ENCODE assay signal across 23 mouse cellular contexts in the genomic region with DNA sequence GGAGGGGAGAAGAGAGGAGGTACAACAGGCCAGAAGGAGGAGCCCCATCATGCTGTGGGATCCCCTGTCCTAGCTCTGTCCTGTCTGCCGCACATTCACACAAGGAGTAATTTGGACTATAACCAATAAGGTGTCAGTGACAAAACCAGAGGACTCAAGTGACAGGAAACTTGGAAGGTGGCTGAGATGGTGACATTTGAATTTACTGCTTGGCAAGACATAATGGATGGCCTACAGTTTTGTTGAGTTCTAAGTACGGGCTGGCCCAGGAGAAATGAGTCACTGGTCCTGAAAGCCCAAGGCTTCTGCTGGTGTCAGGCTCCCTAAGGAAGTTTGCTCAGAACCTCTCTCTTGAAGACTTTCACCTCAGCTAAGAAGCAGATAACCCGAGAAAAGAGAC.
A peak's percentile ranks its signal among the peaks of the same experiment; 100 is the strongest.
DNase-seq lines count a peak whose midpoint lies in the region; ATAC-seq and TF ChIP-seq lines count a peak whose summit lies in the region.
"Had no signal": no experiment of that assay in that cellular context is flagged by ENCODE, and none has a peak within 500 bp of the region (broad histone marks: within the 10 kb centered on the region; RNA-seq: fewer than 3 reads in every experiment).

No protein-coding gene starts in this region.

- H3K4me3 ChIP-seq in heart, adult 2 months, result no peak overlapping the region
- no peak overlapping the region for H3K4me3 ChIP-seq in neural tube, embryonic 14.5 days (ENCODE audit: low read depth, low read length)
- H3K4me3 ChIP-seq: hindbrain, embryonic 10.5 days; limb, embryonic 15.5 days; midbrain, embryonic 13.5 days; myocyte had no signal

- no peaks in the 10 kb centered on the region; the same call in 1 of the 2 replicates for H3K79me2 ChIP-seq in heart, adult 2 months (replicated peaks; ENCODE audit: control insufficient read depth, insufficient read depth, low read length)

- TF ChIP-seq EP300 in heart, adult 2 months (IDR thresholded peaks at IDR 0.05; ENCODE audit: insufficient read depth, low read depth, low read length), result no peak

- 0 out of 2 replicates have a peak overlapping the region, but pooled peaks have one; percentile 23 for H3K27ac ChIP-seq in heart, adult 2 months
- H3K27ac ChIP-seq in neural tube, embryonic 14.5 days (ENCODE audit: low read depth, low read length), result 0 out of 2 replicates have a peak overlapping the region, but pooled peaks have one; percentile 10
- H3K27ac ChIP-seq: hindbrain, embryonic 10.5 days; limb, embryonic 15.5 days; midbrain, embryonic 13.5 days had no signal

- no peaks in the 10 kb centered on the region for H3K9me3 ChIP-seq in neural tube, embryonic 14.5 days (ENCODE audit: control insufficient read depth, low read length)
- H3K9me3 ChIP-seq: hindbrain, embryonic 10.5 days; limb, embryonic 15.5 days; midbrain, embryonic 13.5 days had no signal

- WGBS in heart, adult 2 months, result 31% methylated on average over 3 of the region's 3 CpGs
- WGBS in neural tube, embryonic 14.5 days, result 53% methylated on average over 3 of the region's 3 CpGs

- no peak for ATAC-seq in neural tube, embryonic 14.5 days (ENCODE audit: low read depth)
- ATAC-seq: forebrain, embryonic 14.5 days; inflammation-experienced regulatory T-cells, adult 6 months; liver, postnatal 0 days; midbrain, embryonic 13.5 days had no signal

- no peaks in the 10 kb centered on the region for H3K27me3 ChIP-seq in heart, adult 2 months (ENCODE audit: control insufficient read depth, insufficient read depth, low read length)
- no peaks in the 10 kb centered on the region for H3K27me3 ChIP-seq in neural tube, embryonic 14.5 days (ENCODE audit: control insufficient read depth, insufficient read depth, low read length)
- H3K27me3 ChIP-seq: limb, embryonic 15.5 days; midbrain, embryonic 13.5 days had no signal

- H3K9ac ChIP-seq in heart, adult 2 months (ENCODE audit: low read depth, low read length), result no peak overlapping the region
- H3K9ac ChIP-seq in neural tube, embryonic 14.5 days (replicated peaks; ENCODE audit: low read depth, low read length), result no peak overlapping the region
- H3K9ac ChIP-seq: limb, embryonic 15.5 days; liver, postnatal 0 days; midbrain, embryonic 13.5 days had no signal

- H3K36me3 ChIP-seq in heart, adult 2 months (ENCODE audit: control insufficient read depth, insufficient read depth, low read length), result peaks cover 7% of the 10 kb centered on the region
- no peaks in the 10 kb centered on the region for H3K36me3 ChIP-seq in neural tube, embryonic 14.5 days (ENCODE audit: control insufficient read depth, insufficient read depth, low read length)
- H3K36me3 ChIP-seq: hindbrain, embryonic 10.5 days; limb, embryonic 15.5 days; midbrain, embryonic 13.5 days had no signal

- peak; percentile 64 for DNase-seq in adrenal gland, adult 2 months
- no peak for DNase-seq in adrenal gland, postnatal 4 days (ENCODE audit: low spot score in 2 of 2)
- no peak for DNase-seq in heart, adult 2 months
- DNase-seq in heart, postnatal 4 days, result no peak
- DNase-seq in neural tube, embryonic 10.5 days (ENCODE audit: extremely low spot score, low spot score), result no peak
- no peak for DNase-seq in liver
- no peak for DNase-seq in cerebellum, adult 11-12 months
- DNase-seq: cerebellum, adult 18-20 months; cerebellum, postnatal 36 days; kidney, adult 8-10 months; kidney, postnatal 36 days; layer of hippocampus, adult 9-11 months; liver, postnatal 0 days; retina, postnatal 1 day; right cerebral cortex, postnatal 4 days; thymus, postnatal 4 days had no signal

- H3K4me1 ChIP-seq in heart, adult 2 months (ENCODE audit: control insufficient read depth, insufficient read depth, low read length), result peaks cover 20% of the 10 kb centered on the region
- no peaks in the 10 kb centered on the region for H3K4me1 ChIP-seq in neural tube, embryonic 14.5 days (ENCODE audit: control insufficient read depth, insufficient read depth, low read length)
- H3K4me1 ChIP-seq: hindbrain, embryonic 10.5 days; midbrain, embryonic 13.5 days had no signal

- H3K4me2 ChIP-seq in neural tube, embryonic 14.5 days (ENCODE audit: low read depth, low read length), result no peak overlapping the region
- H3K4me2 ChIP-seq: limb, embryonic 15.5 days; midbrain, embryonic 13.5 days had no signal

- TF ChIP-seq POLR2A in heart, adult 2 months (IDR thresholded peaks at IDR 0.05; ENCODE audit: insufficient read depth, low read depth, low read length), result no peak

- TF ChIP-seq CTCF in heart, adult 2 months (IDR thresholded peaks at IDR 0.05), result no peak

- intact Hi-C loops in heart, adult 2 months (cut with DNase I), result loop anchor here (5.0 kb wide), 1 partner anchor 52 kb away; no protein-coding TSS in a partner anchor
